Mouse (Mus musculus): Measurements from ENCODE around the gene Ly6g6e.

The Ly6g6e gene

GRCm38 (mm10) chr17:35050126-35050750, 26.5 kb upstream of the Ly6g6e start:
- DNase-seq: peak; percentile 73

GRCm38 (mm10) chr17:35051156-35052086, 25.3 kb upstream of the Ly6g6e start:
- DNase-seq: peak; percentile 81

- no peak for DNase-seq
These were observed 24.4 kb upstream of the Ly6g6e start for GRCm38 (mm10) chr17:35052271-35052798.

GRCm38 (mm10) chr17:35055691-35056495, 20.8 kb upstream of the Ly6g6e start:
- peak; percentile 3 for DNase-seq

GRCm38 (mm10) chr17:35057090-35057489, 19.6 kb upstream of the Ly6g6e start:
- DNase-seq: no peak

GRCm38 (mm10) chr17:35058316-35058715, 18.4 kb upstream of the Ly6g6e start:
- no peak for DNase-seq

DNA sequence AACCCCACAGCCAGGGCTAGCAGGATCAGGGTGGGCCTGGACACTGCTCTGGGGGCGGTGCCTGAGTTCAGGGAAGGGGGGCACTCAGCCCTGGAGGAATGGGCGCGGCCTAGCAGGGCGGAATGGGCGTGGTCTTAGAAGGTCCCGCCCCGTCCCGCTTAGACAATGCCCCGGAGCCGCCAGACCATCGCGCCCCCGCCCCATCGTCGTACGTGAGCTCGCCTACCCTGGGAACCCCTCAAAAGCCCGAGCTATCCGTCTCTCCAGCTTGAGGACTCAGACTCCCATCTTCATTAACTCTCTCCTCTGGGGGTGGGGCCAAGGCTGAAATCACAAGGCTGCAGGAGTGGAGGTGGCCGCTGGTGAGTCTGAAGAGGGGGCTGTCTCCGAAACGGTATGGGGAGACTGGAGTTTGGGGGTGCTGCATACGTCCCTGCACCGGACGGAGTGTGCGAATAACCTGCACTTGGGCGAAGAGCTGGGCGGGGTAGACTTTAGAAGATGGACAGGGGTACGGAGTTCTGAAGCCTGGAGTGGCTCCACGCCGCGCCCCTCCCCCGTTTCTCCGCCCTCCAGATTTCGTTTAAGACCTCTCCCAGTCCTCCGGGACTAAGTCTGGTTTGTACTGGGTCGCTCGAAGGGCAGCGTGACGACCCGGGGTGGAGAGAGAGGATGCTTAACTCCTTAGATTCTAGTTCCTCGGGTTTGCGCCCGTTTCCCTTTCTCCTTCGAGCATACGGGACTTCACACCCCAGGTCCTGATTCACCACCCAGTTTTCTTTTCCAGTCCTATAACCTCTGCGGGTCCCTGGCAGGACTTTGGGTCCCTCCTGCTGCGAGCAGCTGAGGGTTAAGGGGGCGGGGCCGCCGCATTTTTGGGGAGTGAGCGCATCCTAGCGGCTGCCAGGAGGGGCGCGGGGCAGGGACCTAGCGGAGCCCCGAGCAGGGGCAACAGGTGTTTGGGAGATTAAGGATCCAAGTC, 17.5 kb upstream of the Ly6g6e start, which contains the start of gene Ddah2:
Ddah2 (plus strand) TSS at position 125 of the 982 bp plus-strand sequence.
- peak; percentile 85 for DNase-seq

- no peak for DNase-seq
These were observed 16.6 kb upstream of the Ly6g6e start for GRCm38 (mm10) chr17:35060071-35060470.

DNA sequence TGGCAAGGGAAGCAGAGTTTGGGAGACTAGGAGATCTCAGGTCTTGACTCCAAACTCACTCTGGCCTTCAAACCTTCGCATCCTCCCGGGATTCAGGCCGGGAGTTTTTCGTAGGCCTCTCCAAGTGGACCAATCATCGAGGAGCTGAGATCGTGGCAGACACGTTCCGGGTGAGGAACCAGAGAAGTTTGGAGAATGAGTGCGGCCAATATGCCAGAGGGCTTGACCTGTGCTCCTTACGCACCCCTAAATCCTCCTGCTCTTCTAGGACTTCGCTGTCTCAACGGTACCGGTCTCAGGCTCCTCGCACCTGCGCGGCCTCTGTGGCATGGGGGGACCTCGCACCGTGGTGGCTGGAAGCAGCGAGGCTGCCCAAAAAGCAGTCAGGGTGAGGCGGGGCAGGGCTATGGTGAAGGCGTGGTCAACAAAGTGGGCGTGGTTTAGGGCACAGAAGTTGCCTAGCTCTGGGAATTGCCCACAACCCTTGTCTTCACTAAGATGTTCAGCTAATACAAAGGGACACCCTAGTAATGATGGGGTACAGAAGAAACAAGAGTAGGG, 15.9 kb upstream of the Ly6g6e start:
- peak; percentile 35 for DNase-seq

GRCm38 (mm10) chr17:35061299-35061698, 15.4 kb upstream of the Ly6g6e start:
- DNase-seq: no peak

DNA sequence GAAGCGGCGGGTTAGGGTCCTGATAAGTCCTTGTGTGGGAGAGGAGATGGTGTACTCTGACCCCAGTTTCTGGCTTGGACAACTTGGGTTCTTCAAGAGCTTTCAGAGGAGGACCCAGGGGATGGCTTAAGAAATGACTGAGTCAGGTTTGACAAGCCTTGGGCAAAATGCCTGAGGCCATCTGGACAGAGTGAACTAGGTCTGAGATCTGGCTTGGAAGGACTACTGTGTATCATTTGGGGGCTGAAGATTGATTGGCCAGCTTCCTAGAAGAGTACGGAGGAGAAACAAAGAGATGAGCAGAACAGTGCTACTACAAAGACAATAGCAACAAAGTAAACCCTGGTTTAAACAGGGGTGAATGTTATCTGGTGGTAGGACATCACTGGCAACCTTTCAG, 13.2 kb upstream of the Ly6g6e start:
- DNase-seq: no peak

DNA sequence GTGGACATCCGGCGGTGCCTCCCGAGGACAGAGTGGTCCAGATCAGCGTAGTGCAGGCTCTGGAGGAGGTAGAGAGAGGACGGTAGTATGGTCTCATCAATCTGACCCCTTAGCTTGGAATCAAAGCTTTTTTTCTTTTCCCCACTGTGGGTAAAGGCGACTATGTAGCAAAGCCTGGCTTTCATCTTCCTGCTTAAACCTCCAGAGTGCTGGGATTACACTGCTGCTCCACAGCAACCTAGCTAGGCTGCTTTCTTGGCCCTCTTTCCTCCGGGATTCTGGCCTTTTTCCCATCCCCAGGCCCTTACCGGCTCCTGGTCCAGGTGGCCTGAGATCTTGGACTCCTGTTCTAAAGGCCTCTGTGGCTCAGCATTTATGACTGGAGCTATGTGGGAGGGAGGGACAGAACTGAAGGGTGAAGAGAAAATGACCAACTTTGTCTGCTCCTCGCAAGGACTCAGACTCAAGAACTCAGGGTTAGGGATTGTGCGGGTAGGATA, 12.3 kb upstream of the Ly6g6e start:
- no peak for DNase-seq

DNA sequence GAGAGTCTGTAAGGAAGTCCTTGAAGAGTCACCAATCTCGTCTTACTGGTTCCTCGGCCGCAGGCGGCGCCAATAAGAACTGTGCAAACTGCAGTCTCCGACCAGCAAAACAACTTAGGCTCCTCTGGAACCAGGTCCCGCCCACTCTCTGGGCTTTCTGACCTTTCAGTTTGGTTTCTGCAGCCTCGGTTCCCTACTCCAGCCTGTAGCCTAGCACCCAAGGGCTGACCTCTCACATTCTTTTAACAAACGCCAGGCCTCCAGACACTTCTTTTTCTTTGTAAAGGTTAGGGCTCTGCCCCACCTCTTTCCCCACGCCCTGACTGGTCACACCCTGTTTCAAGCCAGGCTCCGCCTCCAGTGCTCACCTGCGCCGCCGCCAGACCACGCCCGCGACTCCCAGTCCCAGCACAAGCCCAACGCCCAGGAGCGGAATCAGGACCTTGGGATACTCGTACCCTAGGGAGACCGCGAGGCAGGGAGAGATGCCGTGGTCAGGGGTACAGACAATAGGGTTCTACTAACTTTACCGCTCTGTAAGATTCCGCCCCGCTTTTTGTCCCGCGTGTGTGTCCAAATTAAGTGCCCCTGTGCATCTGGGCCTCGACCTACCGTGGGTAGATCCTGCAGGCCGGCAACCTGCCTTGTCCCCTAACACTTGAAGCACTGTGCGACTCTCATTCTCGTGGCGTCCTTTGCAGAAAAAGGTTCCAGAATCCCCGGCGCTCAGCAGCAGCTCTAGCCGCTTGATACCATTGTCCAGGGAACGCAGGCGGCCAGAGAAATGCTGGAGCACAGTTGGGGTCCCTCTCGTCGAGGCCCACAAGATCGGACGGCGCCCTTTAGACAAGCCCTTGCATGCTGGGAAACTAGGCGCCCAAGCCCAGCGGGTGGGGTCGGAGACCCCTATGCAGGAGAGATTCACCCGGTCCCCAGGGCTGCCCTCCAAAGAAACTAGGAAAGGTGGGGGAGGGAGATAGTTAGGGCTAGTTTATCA, 11.5 kb upstream of the Ly6g6e start, which contains the start of gene Ly6g6c:
Ly6g6c (plus strand) TSS at position 438 of the 997 bp plus-strand sequence.
- DNase-seq: peak; percentile 84

DNA sequence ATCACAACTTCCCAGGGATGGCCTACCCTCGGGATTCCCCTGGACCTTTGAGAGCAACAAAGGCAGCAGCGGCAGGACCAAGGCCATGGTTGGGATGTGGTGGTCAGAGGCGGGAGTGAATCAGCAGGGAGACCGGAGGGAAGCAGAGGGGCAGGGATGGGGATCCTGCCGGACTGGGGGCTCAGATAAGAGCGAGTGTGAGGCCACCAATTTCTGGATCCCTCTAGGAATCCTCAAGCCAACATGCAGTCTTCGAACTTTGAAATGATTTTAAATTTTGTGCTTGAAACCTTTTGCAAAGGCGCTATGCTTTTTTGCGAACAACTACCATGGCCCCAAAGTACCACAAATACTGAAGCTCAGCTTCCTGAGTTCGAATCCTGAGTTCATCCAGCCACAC, 10.6 kb upstream of the Ly6g6e start, which contains the start of gene Mpig6b:
Mpig6b (minus strand) TSS at position 101 of the 400 bp plus-strand sequence.
- no peak for DNase-seq

GRCm38 (mm10) chr17:35068213-35068914, 8.3 kb upstream of the Ly6g6e start:
- DNase-seq: no peak

GRCm38 (mm10) chr17:35070556-35071229, 6.0 kb upstream of the Ly6g6e start:
- no peak for DNase-seq

DNA sequence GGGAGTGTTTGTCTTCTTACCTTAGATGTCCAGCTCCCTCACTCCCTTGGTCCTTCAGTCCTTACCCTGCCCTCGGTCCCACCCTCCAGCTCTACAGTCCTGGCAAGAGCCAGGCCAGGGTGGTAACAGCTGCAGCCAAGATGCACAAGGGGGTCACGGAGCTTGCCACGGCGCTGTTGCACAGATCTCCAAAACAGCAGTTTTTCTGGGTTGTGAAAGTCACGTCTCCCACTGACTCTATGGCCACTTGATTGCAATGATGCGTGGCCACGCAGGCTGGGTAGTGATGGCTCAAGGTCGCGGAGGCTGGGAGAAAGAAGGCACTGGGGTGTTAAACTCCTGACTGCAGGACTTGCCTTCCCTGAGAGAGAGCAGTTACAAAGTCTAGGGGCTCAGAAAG, 5.2 kb upstream of the Ly6g6e start:
- no peak for DNase-seq

GRCm38 (mm10) chr17:35074097-35074496, 2.6 kb upstream of the Ly6g6e start:
- no peak for DNase-seq
